1 mouse cellular context compared by ENCODE assay signal in the genomic region with DNA sequence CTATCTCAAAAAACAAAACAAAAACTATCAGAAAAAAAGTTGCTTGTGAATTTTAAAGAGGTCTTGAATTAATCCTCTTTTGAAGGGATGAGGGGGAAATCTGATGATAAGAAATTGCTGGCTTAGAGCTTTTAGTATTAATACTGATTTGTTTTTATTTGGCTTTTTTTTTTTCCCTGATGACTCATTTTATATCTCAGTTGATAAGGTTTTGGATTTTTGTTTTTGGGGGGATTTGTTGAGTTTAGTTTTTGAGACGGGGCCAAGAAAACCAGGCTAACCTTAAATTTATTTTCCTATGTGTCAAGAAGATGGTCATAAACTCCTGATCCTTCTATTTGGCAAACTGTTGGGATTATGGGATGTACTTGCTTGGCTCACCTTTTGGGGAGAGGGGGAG.
TF ChIP-seq lines count a peak whose summit lies in the region.

No protein-coding gene starts in this region.

TF ChIP-seq in MEL, 35 proteins besides CTCF, POLR2A, EP300 and RAD21 (continued from another document):
- TF ChIP-seq ZKSCAN1 (IDR thresholded peaks at IDR 0.05; ENCODE audit: low read depth, low read length) = no peak
- TF ChIP-seq JUND (IDR thresholded peaks at IDR 0.05; ENCODE audit: low read depth, low read length) = no peak
- TF ChIP-seq GATA1 (IDR thresholded peaks at IDR 0.05; ENCODE audit: low read depth, low read length) = peak; percentile 41; the same call in 1 of the 2 replicates
- no peak for TF ChIP-seq ETS1 (IDR thresholded peaks at IDR 0.05; ENCODE audit: low read depth, low read length)
- TF ChIP-seq ZNF384 (IDR thresholded peaks at IDR 0.05; ENCODE audit: low read depth, low read length) = 0 out of 2 replicates have a peak, but pooled peaks have one; percentile 64
- TF ChIP-seq MYC (IDR thresholded peaks at IDR 0.05; ENCODE audit: low read depth, low read length) = no peak
- no peak for TF ChIP-seq USF2 (IDR thresholded peaks at IDR 0.05; ENCODE audit: borderline replicate concordance in 1 of 2, insufficient read depth in 1 of 2, low read depth in 1 of 2, low read length in 2 of 2)
- no peak for TF ChIP-seq CHD1 (IDR thresholded peaks at IDR 0.05; ENCODE audit: low read depth, low read length)
- peak; percentile 61; the same call in 1 of the 2 replicates for TF ChIP-seq RCOR1 (IDR thresholded peaks at IDR 0.05; ENCODE audit: low read depth, low read length)
- no peak for TF ChIP-seq HCFC1 (IDR thresholded peaks at IDR 0.05; ENCODE audit: low read depth, low read length)
